In the genomic region with DNA sequence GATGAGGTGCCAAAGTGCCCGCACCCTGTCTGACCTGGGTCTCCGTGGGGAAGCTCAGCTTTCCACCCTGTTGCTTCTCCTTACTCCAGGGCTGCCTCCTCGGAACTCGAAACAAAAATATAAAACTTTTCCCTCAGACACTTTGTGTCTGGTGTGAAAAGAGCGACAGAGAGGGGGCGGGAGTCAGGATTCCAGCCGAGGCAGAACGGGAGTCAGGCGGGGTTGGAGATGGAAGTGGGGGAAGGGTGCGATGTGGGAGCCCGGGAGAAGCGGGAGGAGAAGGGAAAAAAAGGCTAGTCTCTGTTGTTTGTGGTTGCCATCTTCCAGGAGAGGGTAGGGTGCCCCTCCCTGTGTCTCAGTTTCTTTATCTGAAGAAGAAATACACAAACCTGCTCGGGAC, we compare ENCODE assay signal across 8 mouse cellular contexts. TPM values are rescaled to one million over a fixed set of nuclear protein-coding genes. Genes with fewer than 3 reads are reported as not detected.
DNase-seq lines count a peak whose midpoint lies in the region.

No protein-coding gene starts in this region.

- H3K4me3 ChIP-seq in hindbrain, embryonic 10.5 days: peak overlapping the region; percentile 24

- no peaks in the 10 kb centered on the region for H3K36me3 ChIP-seq in hindbrain, embryonic 10.5 days

- peak; percentile 94 for DNase-seq in heart, adult 11 months
- no peak for DNase-seq in heart, postnatal 25 days (ENCODE audit: low spot score)
- peak; percentile 19 for DNase-seq in embryo, embryonic 9.5 days (ENCODE audit: extremely low spot score)
- peak; percentile 18 for DNase-seq in hindbrain, embryonic 10.5 days (ENCODE audit: low spot score)
- DNase-seq in lung, postnatal 4 days: peak; percentile 52 to 57
- DNase-seq in c-Kit-positive CD71-positive TER-119-positive erythroid progenitor cells, embryonic 14.5 days (ENCODE audit: low spot score): no peak
- no peak for DNase-seq in cerebellum, postnatal 25 days
- no peak for DNase-seq in gastrocnemius, postnatal 25 days

- 6% methylated on average over 13 of the region's 13 CpGs for WGBS in hindbrain, embryonic 10.5 days

- peak overlapping the region; percentile 86 for H3K27ac ChIP-seq in hindbrain, embryonic 10.5 days

- H3K27me3 ChIP-seq in hindbrain, embryonic 10.5 days (ENCODE audit: insufficient read depth, poor library complexity, severe bottlenecking): peaks cover 5% of the 10 kb centered on the region

- no peaks in the 10 kb centered on the region for H3K9me3 ChIP-seq in hindbrain, embryonic 10.5 days

- H3K4me1 ChIP-seq in hindbrain, embryonic 10.5 days (replicated peaks): peaks cover 62% of the 10 kb centered on the region

- intact Hi-C loops in heart, postnatal 25 days (cut with DNase I): no loop called here

RNA-seq across cellular contexts. Expression of a gene that starts 41.7 kb away (rescaled TPM):
- total RNA-seq in heart, postnatal 25 days (2021): 10 to 100 TPM in 1 of 2 experiments, 1 to 10 TPM in 1; 9.6 to 11.2 TPM
- polyA plus RNA-seq in hindbrain, embryonic 10.5 days (2016; fragmentation: Nextera tagmentation; extraction: Ambion mirVana): 2.9 and 5.1 TPM in 2 replicates
- total RNA-seq in gastrocnemius, postnatal 25 days (2021): 1 to 10 TPM; 4.2 to 5.5 TPM

Comparison
In these comparisons a context has a peak if more than half of its experiments do, and no peak if none do; other contexts are left out.
1. DNase-seq: peak in heart, adult 11 months (single experiment), embryo, embryonic 9.5 days (single experiment), hindbrain, embryonic 10.5 days (single experiment) and lung, postnatal 4 days (2 of 2); none in heart, postnatal 25 days (single experiment), c-Kit-positive CD71-positive TER-119-positive erythroid progenitor cells, embryonic 14.5 days (single experiment), cerebellum, postnatal 25 days (0 of 2) and gastrocnemius, postnatal 25 days (single experiment).